Mouse (Mus musculus): ENCODE data around the gene Gm13277.
A peak's percentile ranks its signal among the peaks of the same experiment; 100 is the strongest.
"Not testable (repeated sequence)": the region's sequence is repeated elsewhere in the genome, so short reads cannot be mapped to it uniquely, and the experiment has no call there.

The Gm13277 gene

GRCm38 (mm10) chr4:88788402-88788801 is at the start of gene Gm13277:
Gene Gm13277, plus strand, starts transcription at chr4:88788632.
- DNase-seq (ENCODE audit: low spot score), result not testable (repeated sequence)

GRCm38 (mm10) chr4:88739036-88739435 is 49.4 kb upstream of the Gm13277 start:
- DNase-seq (ENCODE audit: low spot score), result no peak

- DNase-seq (ENCODE audit: low spot score), result no peak
Observed at GRCm38 (mm10) chr4:88741426-88741825, 47.0 kb upstream of the Gm13277 start.

- no peak for DNase-seq (ENCODE audit: low spot score)
Observed at GRCm38 (mm10) chr4:88742771-88743371, 45.6 kb upstream of the Gm13277 start.

- no peak for DNase-seq (ENCODE audit: low spot score)
Observed at GRCm38 (mm10) chr4:88744207-88744606, 44.2 kb upstream of the Gm13277 start.

GRCm38 (mm10) chr4:88749926-88750325 is 38.5 kb upstream of the Gm13277 start:
- DNase-seq (ENCODE audit: low spot score), result no peak

- DNase-seq (ENCODE audit: low spot score), result peak; percentile 71
Observed at GRCm38 (mm10) chr4:88754818-88755340, 33.6 kb upstream of the Gm13277 start, which contains the start of gene Gm13271. Gene Gm13271, plus strand, starts transcription at chr4:88754868.

GRCm38 (mm10) chr4:88756581-88757513 is 31.6 kb upstream of the Gm13277 start:
- not testable (repeated sequence) for DNase-seq (ENCODE audit: low spot score)

GRCm38 (mm10) chr4:88757628-88758031 is 30.8 kb upstream of the Gm13277 start:
- DNase-seq (ENCODE audit: low spot score), result peak; percentile 86

GRCm38 (mm10) chr4:88758751-88759150 is 29.7 kb upstream of the Gm13277 start:
- not testable (repeated sequence) for DNase-seq (ENCODE audit: low spot score)

- peak; percentile 40 for DNase-seq (ENCODE audit: low spot score)
Observed at GRCm38 (mm10) chr4:88759610-88760268, 28.7 kb upstream of the Gm13277 start, which contains the start of gene Gm13283. Gene Gm13283, plus strand, starts transcription at chr4:88760119.

GRCm38 (mm10) chr4:88760431-88760830 is 28.0 kb upstream of the Gm13277 start:
- peak; percentile 46 for DNase-seq (ENCODE audit: low spot score)

GRCm38 (mm10) chr4:88761776-88762175 is 26.7 kb upstream of the Gm13277 start:
- DNase-seq (ENCODE audit: low spot score), result peak; percentile 74

- DNase-seq (ENCODE audit: low spot score), result not testable (repeated sequence)
Observed at GRCm38 (mm10) chr4:88762341-88762740, 26.1 kb upstream of the Gm13277 start.

GRCm38 (mm10) chr4:88763384-88764018 is 24.9 kb upstream of the Gm13277 start:
- not testable (repeated sequence) for DNase-seq (ENCODE audit: low spot score)

- not testable (repeated sequence) for DNase-seq (ENCODE audit: low spot score)
Observed at GRCm38 (mm10) chr4:88773534-88773933, 14.9 kb upstream of the Gm13277 start, which contains the start of gene Gm13290. Gene Gm13290, plus strand, starts transcription at chr4:88773834.

GRCm38 (mm10) chr4:88776622-88777021 is 11.8 kb upstream of the Gm13277 start, which contains the start of gene Gm13289:
Gene Gm13289, plus strand, starts transcription at chr4:88776922.
- not testable (repeated sequence) for DNase-seq (ENCODE audit: low spot score)

GRCm38 (mm10) chr4:88779550-88779949 is 8.9 kb upstream of the Gm13277 start, which contains the start of gene Gm13272:
Gene Gm13272, plus strand, starts transcription at chr4:88779850.
- DNase-seq (ENCODE audit: low spot score), result not testable (repeated sequence)

GRCm38 (mm10) chr4:88780320-88780719 is 8.1 kb upstream of the Gm13277 start:
- DNase-seq (ENCODE audit: low spot score), result not testable (repeated sequence)

- not testable (repeated sequence) for DNase-seq (ENCODE audit: low spot score)
Observed at GRCm38 (mm10) chr4:88781831-88782230, 6.6 kb upstream of the Gm13277 start, which contains the start of gene Ifnz. Gene Ifnz, plus strand, starts transcription at chr4:88782131.

- not testable (repeated sequence) for DNase-seq (ENCODE audit: low spot score)
Observed at GRCm38 (mm10) chr4:88782335-88782734, 6.1 kb upstream of the Gm13277 start.

All from urinary bladder, postnatal 25 days (tissue).